Mouse (Mus musculus): Measurements from ENCODE around the gene Msantd2. TPM values are rescaled to one million over a fixed set of nuclear protein-coding genes. Genes with fewer than 3 reads are reported as not detected.
A peak's percentile ranks its signal among the peaks of the same experiment; 100 is the strongest.

Msantd2 gene
- polyA plus RNA-seq, 1 experiment from 2014 or later, result 35.7 TPM

- no peaks in the 10 kb centered on the region for H3K4me1 ChIP-seq (ENCODE audit: insufficient read depth)
- H3K27ac ChIP-seq (ENCODE audit: low read depth), result no peak overlapping the region
- H3K4me3 ChIP-seq (ENCODE audit: low read depth, low read length), result no peak overlapping the region
- H3K9ac ChIP-seq, result no peak overlapping the region
- no peaks in the 10 kb centered on the region for H3K27me3 ChIP-seq (ENCODE audit: insufficient read depth, low read length)
- H3K4me2 ChIP-seq, result no peak overlapping the region
- no peak for TF ChIP-seq CTCF (IDR thresholded peaks at IDR 0.05; ENCODE audit: low read depth)
- no peak for ATAC-seq (ENCODE audit: insufficient read depth)
- no peaks in the 10 kb centered on the region for H3K36me3 ChIP-seq (ENCODE audit: insufficient read depth)
- no peaks in the 10 kb centered on the region for H3K9me3 ChIP-seq (ENCODE audit: low read depth, low read length)
- WGBS, result 85% methylated on average over 2 of the region's 2 CpGs
- no peak for DNase-seq
Observed at GRCm38 (mm10) chr9:37560617-37561016, 71.5 kb downstream of the Msantd2 start.

- H3K9ac ChIP-seq, result no peak overlapping the region
- no peaks in the 10 kb centered on the region for H3K9me3 ChIP-seq (ENCODE audit: low read depth, low read length)
- DNase-seq, result no peak
- H3K4me2 ChIP-seq, result no peak overlapping the region
- H3K27ac ChIP-seq (ENCODE audit: low read depth), result no peak overlapping the region
- 35% methylated on average over 1 of the region's 1 CpGs for WGBS
- H3K4me1 ChIP-seq (ENCODE audit: insufficient read depth), result no peaks in the 10 kb centered on the region
- no peak overlapping the region for H3K4me3 ChIP-seq (ENCODE audit: low read depth, low read length)
- H3K27me3 ChIP-seq (ENCODE audit: insufficient read depth, low read length), result no peaks in the 10 kb centered on the region
- no peak for ATAC-seq (ENCODE audit: insufficient read depth)
- no peaks in the 10 kb centered on the region for H3K36me3 ChIP-seq (ENCODE audit: insufficient read depth)
- no peak for TF ChIP-seq CTCF (IDR thresholded peaks at IDR 0.05; ENCODE audit: low read depth)
Observed at GRCm38 (mm10) chr9:37563805-37564204, 74.7 kb downstream of the Msantd2 start.

DNA sequence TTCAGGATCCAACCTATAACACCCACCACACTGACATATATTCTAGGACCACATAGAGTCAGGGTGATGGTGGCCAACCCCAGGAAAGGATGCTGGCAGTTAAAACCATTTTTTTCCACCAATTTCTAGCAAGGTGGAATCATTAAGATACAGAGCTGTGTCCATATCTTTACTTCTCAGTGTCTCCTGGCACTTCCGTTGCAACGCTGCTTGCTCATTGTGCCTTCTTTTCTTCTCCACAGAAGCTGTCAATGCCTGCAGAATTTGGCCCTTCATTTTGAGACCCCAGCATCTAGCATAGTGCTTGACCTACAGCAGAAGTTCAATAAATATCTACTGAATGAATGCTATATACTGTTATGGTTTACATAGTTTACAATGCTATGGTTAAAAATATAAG is 77.9 kb downstream of the Msantd2 start:
- ATAC-seq (ENCODE audit: insufficient read depth) (no peak), DNase-seq (no peak)
- Histone ChIP-seq H3K4me3 (ENCODE audit: low read depth, low read length) (no peak overlapping the region), H3K9ac (no peak overlapping the region), H3K27me3 (ENCODE audit: insufficient read depth, low read length) (no peaks in the 10 kb centered on the region), H3K9me3 (ENCODE audit: low read depth, low read length) (no peaks in the 10 kb centered on the region), H3K27ac (ENCODE audit: low read depth) (no peak overlapping the region), H3K36me3 (ENCODE audit: insufficient read depth) (no peaks in the 10 kb centered on the region), H3K4me1 (ENCODE audit: insufficient read depth) (no peaks in the 10 kb centered on the region), H3K4me2 (no peak overlapping the region)
- TF ChIP-seq CTCF (IDR thresholded peaks at IDR 0.05; ENCODE audit: low read depth), result no peak
- 90% methylated on average over 2 of the region's 2 CpGs for WGBS

DNA sequence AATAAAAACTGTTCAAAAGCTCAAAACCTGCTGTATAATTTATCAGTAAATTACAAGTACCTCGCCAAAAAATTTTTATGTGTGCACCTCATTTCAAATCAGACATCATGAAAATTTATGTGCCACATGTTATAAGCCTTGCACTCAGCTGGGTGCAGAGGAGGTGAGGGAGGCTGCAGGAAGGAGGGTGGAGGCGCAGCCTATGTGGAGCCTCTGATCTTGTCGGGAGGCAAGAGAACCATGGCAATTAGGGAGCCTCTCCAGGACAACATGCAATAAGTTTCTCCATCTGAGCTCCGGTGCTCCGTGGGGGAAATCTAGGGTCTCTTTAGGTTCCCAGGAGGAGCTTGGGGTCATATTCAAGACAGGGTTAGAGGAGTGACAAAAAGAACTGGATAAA is 78.3 kb downstream of the Msantd2 start:
- TF ChIP-seq CTCF (IDR thresholded peaks at IDR 0.05; ENCODE audit: low read depth), result no peak
- Histone ChIP-seq H3K4me1 (ENCODE audit: insufficient read depth) (no peaks in the 10 kb centered on the region), H3K4me3 (ENCODE audit: low read depth, low read length) (no peak overlapping the region), H3K9ac (no peak overlapping the region), H3K27me3 (ENCODE audit: insufficient read depth, low read length) (no peaks in the 10 kb centered on the region), H3K36me3 (ENCODE audit: insufficient read depth) (no peaks in the 10 kb centered on the region), H3K27ac (ENCODE audit: low read depth) (no peak overlapping the region), H3K4me2 (peak overlapping the region; percentile 47; the same call in 1 of the 2 replicates), H3K9me3 (ENCODE audit: low read depth, low read length) (no peaks in the 10 kb centered on the region)
- 44% methylated on average over 5 of the region's 5 CpGs for WGBS
- ATAC-seq (ENCODE audit: insufficient read depth) (peak; percentile 42; the same call in 1 of the 2 replicates), DNase-seq (no peak)

GRCm38 (mm10) chr9:37567892-37568604 is 78.9 kb downstream of the Msantd2 start:
- Histone ChIP-seq H3K9ac (no peak overlapping the region), H3K27me3 (ENCODE audit: insufficient read depth, low read length) (no peaks in the 10 kb centered on the region), H3K9me3 (ENCODE audit: low read depth, low read length) (no peaks in the 10 kb centered on the region), H3K4me2 (peak overlapping the region; percentile 47), H3K36me3 (ENCODE audit: insufficient read depth) (no peaks in the 10 kb centered on the region), H3K27ac (ENCODE audit: low read depth) (no peak overlapping the region), H3K4me3 (ENCODE audit: low read depth, low read length) (no peak overlapping the region), H3K4me1 (ENCODE audit: insufficient read depth) (no peaks in the 10 kb centered on the region)
- DNase-seq (peak; percentile 48), ATAC-seq (ENCODE audit: insufficient read depth) (peak; percentile 66; the same call in 1 of the 2 replicates)
- 26% methylated on average over 15 of the region's 15 CpGs for WGBS
- no peak for TF ChIP-seq CTCF (IDR thresholded peaks at IDR 0.05; ENCODE audit: low read depth)

GRCm38 (mm10) chr9:37568605-37569214 is 79.6 kb downstream of the Msantd2 start:
- H3K36me3 ChIP-seq (ENCODE audit: insufficient read depth), result no peaks in the 10 kb centered on the region
- H3K9ac ChIP-seq, result no peak overlapping the region
- ATAC-seq (ENCODE audit: insufficient read depth) (peak; percentile 36; the same call in 1 of the 2 replicates), DNase-seq (no peak)
- H3K27ac ChIP-seq (ENCODE audit: low read depth), result no peak overlapping the region
- H3K4me2 ChIP-seq, result peak overlapping the region; percentile 47
- no peaks in the 10 kb centered on the region for H3K9me3 ChIP-seq (ENCODE audit: low read depth, low read length)
- no peak for TF ChIP-seq CTCF (IDR thresholded peaks at IDR 0.05; ENCODE audit: low read depth)
- H3K27me3 ChIP-seq (ENCODE audit: insufficient read depth, low read length), result no peaks in the 10 kb centered on the region
- no peaks in the 10 kb centered on the region for H3K4me1 ChIP-seq (ENCODE audit: insufficient read depth)
- 35% methylated on average over 4 of the region's 4 CpGs for WGBS
- H3K4me3 ChIP-seq (ENCODE audit: low read depth, low read length), result no peak overlapping the region

- Histone ChIP-seq H3K4me2 (no peak overlapping the region), H3K27me3 (ENCODE audit: insufficient read depth, low read length) (no peaks in the 10 kb centered on the region), H3K9me3 (ENCODE audit: low read depth, low read length) (no peaks in the 10 kb centered on the region), H3K36me3 (ENCODE audit: insufficient read depth) (no peaks in the 10 kb centered on the region), H3K27ac (ENCODE audit: low read depth) (no peak overlapping the region), H3K4me3 (ENCODE audit: low read depth, low read length) (no peak overlapping the region), H3K9ac (no peak overlapping the region), H3K4me1 (ENCODE audit: insufficient read depth) (no peaks in the 10 kb centered on the region)
- no peak for TF ChIP-seq CTCF (IDR thresholded peaks at IDR 0.05; ENCODE audit: low read depth)
- WGBS, result 56% methylated on average over 2 of the region's 2 CpGs
- no peak for DNase-seq
- ATAC-seq (ENCODE audit: insufficient read depth), result no peak
Observed at GRCm38 (mm10) chr9:37569231-37569835, 80.2 kb downstream of the Msantd2 start.

Data from lung, embryonic 14.5 days (tissue).